Mouse (Mus musculus): Measurements from ENCODE around the gene Mks1. TPM values are rescaled to one million over a fixed set of nuclear protein-coding genes. Genes with fewer than 3 reads are reported as not detected.
"Not testable (repeated sequence)": the region's sequence is repeated elsewhere in the genome, so short reads cannot be mapped to it uniquely, and the experiment has no call there.

Mks1 gene
- polyA plus RNA-seq, 1 experiment from 2014 or later, result 17.2 TPM

- Histone ChIP-seq H3K9ac (ENCODE audit: low read length) (no peak overlapping the region), H3K27ac (ENCODE audit: low read depth, low read length) (no peak overlapping the region), H3K27me3 (ENCODE audit: control insufficient read depth, insufficient read depth, low read length) (no peaks in the 10 kb centered on the region), H3K4me3 (ENCODE audit: low read depth, low read length) (no peak overlapping the region), H3K4me1 (replicated peaks; ENCODE audit: control insufficient read depth, insufficient read depth, low read length) (no peaks in the 10 kb centered on the region), H3K4me2 (ENCODE audit: low read depth, low read length, severe bottlenecking) (no peak overlapping the region), H3K9me3 (ENCODE audit: control insufficient read depth, low read length) (no peaks in the 10 kb centered on the region), H3K36me3 (ENCODE audit: control insufficient read depth, insufficient read depth, low read length) (no peaks in the 10 kb centered on the region; the same call in 1 of the 2 replicates)
- WGBS, result 84% methylated on average over 9 of the region's 9 CpGs
- DNase-seq (ENCODE audit: low spot score) (peak; percentile 40), ATAC-seq (replicated peaks; ENCODE audit: low FRiP score) (no peak)
Observed at GRCm38 (mm10) chr11:87860426-87860825, 7.4 kb downstream of the Mks1 start.

- H3K27ac ChIP-seq (ENCODE audit: low read depth, low read length), result no peak overlapping the region
- no peak overlapping the region for H3K9ac ChIP-seq (ENCODE audit: low read length)
- H3K9me3 ChIP-seq (ENCODE audit: control insufficient read depth, low read length), result no peaks in the 10 kb centered on the region
- no peak overlapping the region for H3K4me2 ChIP-seq (ENCODE audit: low read depth, low read length, severe bottlenecking)
- WGBS, result 95% methylated on average over 13 of the region's 13 CpGs
- no peaks in the 10 kb centered on the region for H3K4me1 ChIP-seq (replicated peaks; ENCODE audit: control insufficient read depth, insufficient read depth, low read length)
- H3K27me3 ChIP-seq (ENCODE audit: control insufficient read depth, insufficient read depth, low read length), result no peaks in the 10 kb centered on the region
- DNase-seq (ENCODE audit: low spot score), result peak; percentile 34
- ATAC-seq (replicated peaks; ENCODE audit: low FRiP score), result no peak
- H3K36me3 ChIP-seq (ENCODE audit: control insufficient read depth, insufficient read depth, low read length), result no peaks in the 10 kb centered on the region; the same call in 1 of the 2 replicates
- no peak overlapping the region for H3K4me3 ChIP-seq (ENCODE audit: low read depth, low read length)
Observed at GRCm38 (mm10) chr11:87862805-87863204, 9.8 kb downstream of the Mks1 start.

- H3K36me3 ChIP-seq (ENCODE audit: control insufficient read depth, insufficient read depth, low read length); H3K4me2 ChIP-seq (ENCODE audit: low read depth, low read length, severe bottlenecking); H3K4me3 ChIP-seq (ENCODE audit: low read depth, low read length); H3K9ac ChIP-seq (ENCODE audit: low read length); ATAC-seq (replicated peaks; ENCODE audit: low FRiP score); H3K27me3 ChIP-seq (ENCODE audit: control insufficient read depth, insufficient read depth, low read length); H3K27ac ChIP-seq (ENCODE audit: low read depth, low read length); H3K9me3 ChIP-seq (ENCODE audit: control insufficient read depth, low read length); H3K4me1 ChIP-seq (replicated peaks; ENCODE audit: control insufficient read depth, insufficient read depth, low read length): not testable (repeated sequence)
- 92% methylated on average over 1 of the region's 2 CpGs for WGBS
- DNase-seq (ENCODE audit: low spot score), result peak; percentile 26
Observed at GRCm38 (mm10) chr11:87866891-87867290, 13.9 kb downstream of the Mks1 start.

DNA sequence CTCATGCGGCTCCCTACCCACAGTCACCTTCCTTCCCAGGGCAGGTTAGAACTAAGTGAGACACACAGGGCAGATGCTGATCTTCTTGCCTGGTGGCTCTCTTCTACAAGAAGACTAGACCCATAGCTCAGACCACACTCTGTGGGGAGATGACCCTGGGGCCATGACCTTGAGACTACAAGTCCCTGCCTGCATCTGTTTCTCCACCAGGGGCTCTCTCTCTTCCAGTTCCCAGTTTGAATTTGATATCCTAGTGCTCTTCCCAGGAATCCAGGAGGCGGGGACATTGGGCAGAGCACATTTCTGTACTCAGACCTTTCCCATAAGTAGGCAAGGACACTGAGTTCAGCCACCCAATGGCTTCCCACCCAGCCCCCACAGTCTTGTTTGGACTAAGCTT lies 17.1 kb downstream of the Mks1 start:
- H3K27ac ChIP-seq (ENCODE audit: low read depth, low read length), result no peak overlapping the region
- no peaks in the 10 kb centered on the region for H3K4me1 ChIP-seq (replicated peaks; ENCODE audit: control insufficient read depth, insufficient read depth, low read length)
- H3K4me3 ChIP-seq (ENCODE audit: low read depth, low read length), result no peak overlapping the region
- peak; percentile 20 for DNase-seq (ENCODE audit: low spot score)
- no peaks in the 10 kb centered on the region for H3K36me3 ChIP-seq (ENCODE audit: control insufficient read depth, insufficient read depth, low read length)
- ATAC-seq (replicated peaks; ENCODE audit: low FRiP score), result no peak
- 80% methylated on average over 2 of the region's 2 CpGs for WGBS
- H3K9me3 ChIP-seq (ENCODE audit: control insufficient read depth, low read length), result no peaks in the 10 kb centered on the region
- no peak overlapping the region for H3K9ac ChIP-seq (ENCODE audit: low read length)
- H3K4me2 ChIP-seq (ENCODE audit: low read depth, low read length, severe bottlenecking), result no peak overlapping the region
- H3K27me3 ChIP-seq (ENCODE audit: control insufficient read depth, insufficient read depth, low read length), result no peaks in the 10 kb centered on the region

DNA sequence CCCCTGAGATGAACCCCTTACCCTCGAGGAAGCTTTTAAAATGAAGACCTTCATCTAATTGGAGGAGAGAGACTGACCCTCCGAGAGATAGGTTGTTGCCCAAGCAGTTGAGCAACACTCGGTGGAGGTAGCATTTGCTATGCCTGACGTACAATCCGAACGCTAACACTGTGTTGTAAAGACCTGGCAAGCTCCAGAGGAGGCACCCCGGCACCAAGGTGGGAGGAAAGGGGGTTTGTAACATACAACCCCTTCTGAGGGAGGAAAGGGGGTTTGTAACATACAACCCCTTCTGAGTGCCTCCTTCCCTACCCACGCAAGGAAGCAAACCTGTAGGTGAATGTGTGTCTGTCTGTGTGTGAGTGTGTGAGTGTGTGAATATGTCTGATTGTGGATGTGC lies 18.8 kb downstream of the Mks1 start:
- no peak overlapping the region for H3K9ac ChIP-seq (ENCODE audit: low read length)
- DNase-seq (ENCODE audit: low spot score), result peak; percentile 4
- no peaks in the 10 kb centered on the region for H3K9me3 ChIP-seq (ENCODE audit: control insufficient read depth, low read length)
- H3K4me2 ChIP-seq (ENCODE audit: low read depth, low read length, severe bottlenecking), result no peak overlapping the region
- no peaks in the 10 kb centered on the region for H3K36me3 ChIP-seq (ENCODE audit: control insufficient read depth, insufficient read depth, low read length)
- no peak overlapping the region for H3K27ac ChIP-seq (ENCODE audit: low read depth, low read length)
- WGBS, result 75% methylated on average over 8 of the region's 8 CpGs
- no peak overlapping the region for H3K4me3 ChIP-seq (ENCODE audit: low read depth, low read length)
- H3K4me1 ChIP-seq (replicated peaks; ENCODE audit: control insufficient read depth, insufficient read depth, low read length), result no peaks in the 10 kb centered on the region
- H3K27me3 ChIP-seq (ENCODE audit: control insufficient read depth, insufficient read depth, low read length), result no peaks in the 10 kb centered on the region
- no peak for ATAC-seq (replicated peaks; ENCODE audit: low FRiP score)

DNA sequence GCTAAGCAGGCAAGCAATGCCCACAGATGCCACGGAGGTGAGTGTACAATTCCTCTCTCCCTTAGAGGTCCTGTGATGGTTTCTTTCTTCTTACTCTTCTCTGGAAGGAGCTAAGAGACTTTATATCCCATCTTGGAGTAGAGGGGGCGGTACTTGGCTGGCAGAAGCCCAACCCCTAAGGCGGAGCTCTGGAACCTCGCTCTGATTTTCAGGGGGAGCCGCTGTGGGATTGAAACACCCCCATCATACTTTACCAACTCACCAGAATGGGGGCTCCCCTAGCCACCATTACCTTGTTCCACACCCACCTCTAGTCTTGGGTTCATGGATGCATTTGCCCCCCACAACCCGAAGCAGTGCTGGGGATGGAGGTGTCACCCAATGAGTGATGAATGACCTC lies 22.4 kb downstream of the Mks1 start, which contains the start of gene Epx:
Epx (minus strand) TSS at position 101 of the 400 bp plus-strand sequence.
- H3K9me3 ChIP-seq (ENCODE audit: control insufficient read depth, low read length), result no peaks in the 10 kb centered on the region
- no peak within 1 kb of the TSS for H3K4me2 ChIP-seq (ENCODE audit: low read depth, low read length, severe bottlenecking)
- H3K36me3 ChIP-seq (ENCODE audit: control insufficient read depth, insufficient read depth, low read length), result no peaks in the 10 kb centered on the region
- no peak for ATAC-seq (replicated peaks; ENCODE audit: low FRiP score)
- H3K9ac ChIP-seq (ENCODE audit: low read length), result no peak within 1 kb of the TSS
- no peak within 1 kb of the TSS for H3K27ac ChIP-seq (ENCODE audit: low read depth, low read length)
- no peaks in the 10 kb centered on the region for H3K4me1 ChIP-seq (replicated peaks; ENCODE audit: control insufficient read depth, insufficient read depth, low read length)
- no peak within 1 kb of the TSS for H3K4me3 ChIP-seq (ENCODE audit: low read depth, low read length)
- WGBS, result 87% methylated on average over 6 of the region's 6 CpGs
- no peak for DNase-seq (ENCODE audit: low spot score)
- no peaks in the 10 kb centered on the region for H3K27me3 ChIP-seq (ENCODE audit: control insufficient read depth, insufficient read depth, low read length)

- Histone ChIP-seq H3K36me3 (ENCODE audit: control insufficient read depth, insufficient read depth, low read length) (no peaks in the 10 kb centered on the region), H3K27me3 (ENCODE audit: control insufficient read depth, insufficient read depth, low read length) (no peaks in the 10 kb centered on the region), H3K4me2 (ENCODE audit: low read depth, low read length, severe bottlenecking) (no peak overlapping the region), H3K4me1 (replicated peaks; ENCODE audit: control insufficient read depth, insufficient read depth, low read length) (no peaks in the 10 kb centered on the region), H3K27ac (ENCODE audit: low read depth, low read length) (no peak overlapping the region), H3K9ac (ENCODE audit: low read length) (no peak overlapping the region), H3K9me3 (ENCODE audit: control insufficient read depth, low read length) (no peaks in the 10 kb centered on the region), H3K4me3 (ENCODE audit: low read depth, low read length) (no peak overlapping the region)
- DNase-seq (ENCODE audit: low spot score) (no peak), ATAC-seq (replicated peaks; ENCODE audit: low FRiP score) (no peak)
- 72% methylated on average over 9 of the region's 9 CpGs for WGBS
Observed at GRCm38 (mm10) chr11:87879826-87880225, 26.8 kb downstream of the Mks1 start.

- WGBS, result 86% methylated on average over 4 of the region's 4 CpGs
- Histone ChIP-seq H3K4me3 (ENCODE audit: low read depth, low read length) (no peak overlapping the region), H3K36me3 (ENCODE audit: control insufficient read depth, insufficient read depth, low read length) (no peaks in the 10 kb centered on the region), H3K27ac (ENCODE audit: low read depth, low read length) (no peak overlapping the region), H3K27me3 (ENCODE audit: control insufficient read depth, insufficient read depth, low read length) (no peaks in the 10 kb centered on the region), H3K9ac (ENCODE audit: low read length) (no peak overlapping the region), H3K9me3 (ENCODE audit: control insufficient read depth, low read length) (no peaks in the 10 kb centered on the region), H3K4me1 (replicated peaks; ENCODE audit: control insufficient read depth, insufficient read depth, low read length) (no peaks in the 10 kb centered on the region), H3K4me2 (ENCODE audit: low read depth, low read length, severe bottlenecking) (no peak overlapping the region)
- ATAC-seq (replicated peaks; ENCODE audit: low FRiP score) (no peak), DNase-seq (ENCODE audit: low spot score) (no peak)
Observed at GRCm38 (mm10) chr11:87881714-87882113, 28.7 kb downstream of the Mks1 start.

DNA sequence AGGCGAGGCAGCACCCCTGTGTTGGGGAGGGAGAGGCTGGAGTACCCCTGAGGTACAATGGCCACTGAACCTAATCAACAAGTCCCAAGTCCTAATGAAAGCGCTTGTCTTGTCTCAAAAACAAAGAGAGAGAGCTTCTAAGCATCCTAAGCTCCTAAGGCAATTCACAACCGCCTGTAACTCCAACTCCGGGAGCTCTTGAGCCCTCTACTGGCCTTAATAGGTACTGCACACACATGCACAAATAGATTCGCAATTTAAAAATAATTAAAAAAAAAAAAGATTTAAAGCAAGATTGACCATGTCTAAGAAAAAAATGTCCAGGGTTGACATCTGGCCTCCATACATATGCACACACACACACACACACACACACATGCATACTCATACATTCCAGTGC lies 30.5 kb downstream of the Mks1 start:
- peak; percentile 39 for DNase-seq (ENCODE audit: low spot score)
- H3K36me3 ChIP-seq (ENCODE audit: control insufficient read depth, insufficient read depth, low read length), result no peaks in the 10 kb centered on the region
- no peak overlapping the region for H3K4me2 ChIP-seq (ENCODE audit: low read depth, low read length, severe bottlenecking)
- H3K4me3 ChIP-seq (ENCODE audit: low read depth, low read length), result no peak overlapping the region
- H3K4me1 ChIP-seq (replicated peaks; ENCODE audit: control insufficient read depth, insufficient read depth, low read length), result no peaks in the 10 kb centered on the region
- H3K9me3 ChIP-seq (ENCODE audit: control insufficient read depth, low read length), result no peaks in the 10 kb centered on the region
- no peak overlapping the region for H3K9ac ChIP-seq (ENCODE audit: low read length)
- ATAC-seq (replicated peaks; ENCODE audit: low FRiP score), result no peak
- WGBS, result 44% methylated on average over 5 of the region's 5 CpGs
- H3K27ac ChIP-seq (ENCODE audit: low read depth, low read length), result no peak overlapping the region
- no peaks in the 10 kb centered on the region for H3K27me3 ChIP-seq (ENCODE audit: control insufficient read depth, insufficient read depth, low read length)

All from forebrain, embryonic 11.5 days (tissue).